Mouse (Mus musculus): ENCODE data around the gene Baz1b. TPM values are rescaled to one million over a fixed set of nuclear protein-coding genes. Genes with fewer than 3 reads are reported as not detected.
"Not testable (repeated sequence)": the region's sequence is repeated elsewhere in the genome, so short reads cannot be mapped to it uniquely, and the experiment has no call there.

Gene Baz1b
- total and polyA plus RNA-seq, 3 experiments = 44.5 to 81.5 (median 72.9) TPM

- not testable (repeated sequence) for H3K27ac ChIP-seq (ENCODE audit: control insufficient read depth, low read depth, low read length); H3K9ac ChIP-seq (ENCODE audit: control insufficient read depth, low read depth, low read length, poor library complexity, severe bottlenecking); H3K4me1 ChIP-seq (ENCODE audit: control insufficient read depth in 1 of 2, insufficient read depth in 2 of 2, low read length in 2 of 2); H3K79me2 ChIP-seq (ENCODE audit: control insufficient read depth, insufficient read depth, low read length, poor library complexity); H3K27me3 ChIP-seq (ENCODE audit: control insufficient read depth in 1 of 2, insufficient read depth in 2 of 2, low read length in 2 of 2); H3K9me3 ChIP-seq (replicated peaks; ENCODE audit: insufficient read depth, low read length); DNase-seq (ENCODE audit: low read depth, low spot score); H3K4me3 ChIP-seq (ENCODE audit: control insufficient read depth in 1 of 2, insufficient read depth in 1 of 2, low read depth in 2 of 2, low read length in 2 of 2)
- peak in 1 of 3 experiments; percentile 8; a peak in 1 of 6 replicates for TF ChIP-seq CTCF (IDR thresholded peaks at IDR 0.05 in 2 of 3, conservative IDR thresholded peaks at IDR 0.05 in 1 of 3; ENCODE audit: control insufficient read depth in 1 of 3, insufficient read depth in 1 of 3, low read depth in 2 of 3, low read length in 3 of 3, poor library complexity in 1 of 3, severe bottlenecking in 1 of 3)
- H3K36me3 ChIP-seq (ENCODE audit: control insufficient read depth in 1 of 2, insufficient read depth in 2 of 2, low read length in 2 of 2) = peaks cover 0 to 49% of the 10 kb centered on the region in 2 experiments; a peak in 2 of 4 replicates
Measured at GRCm38 (mm10) chr5:135225879-135226278, 38.8 kb downstream of the Baz1b start.

DNA sequence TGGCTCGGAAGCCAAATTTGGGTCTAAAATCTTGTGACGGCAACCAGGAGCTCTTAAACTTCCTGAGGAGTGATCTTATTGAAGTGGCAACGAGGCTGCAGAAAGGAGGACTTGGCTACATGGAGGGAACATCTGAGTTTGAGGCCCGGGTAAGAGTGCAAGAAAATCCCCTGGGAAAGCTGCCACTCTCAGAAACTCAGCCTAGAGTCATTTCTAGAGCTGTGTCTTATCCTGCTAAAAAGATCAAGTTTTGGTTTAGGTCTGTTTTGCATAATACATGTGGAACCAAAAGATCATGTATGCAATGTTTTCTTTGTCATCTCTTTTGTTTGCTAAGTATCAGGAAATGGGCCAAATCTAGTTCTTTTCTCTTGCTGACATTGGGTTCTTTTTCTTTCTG, 43.1 kb downstream of the Baz1b start:
- Histone ChIP-seq H3K27me3 (ENCODE audit: control insufficient read depth in 1 of 2, insufficient read depth in 2 of 2, low read length in 2 of 2) (no peaks in the 10 kb centered on the region), H3K4me1 (ENCODE audit: control insufficient read depth in 1 of 2, insufficient read depth in 2 of 2, low read length in 2 of 2) (no peaks in the 10 kb centered on the region), H3K4me3 (ENCODE audit: control insufficient read depth in 1 of 2, insufficient read depth in 1 of 2, low read depth in 2 of 2, low read length in 2 of 2) (no peak overlapping the region), H3K9me3 (replicated peaks; ENCODE audit: insufficient read depth, low read length) (no peaks in the 10 kb centered on the region), H3K27ac (ENCODE audit: control insufficient read depth, low read depth, low read length) (no peak overlapping the region), H3K36me3 (ENCODE audit: control insufficient read depth in 1 of 2, insufficient read depth in 2 of 2, low read length in 2 of 2) (peaks cover 0 to 41% of the 10 kb centered on the region in 2 experiments; a peak in 2 of 4 replicates), H3K9ac (ENCODE audit: control insufficient read depth, low read depth, low read length, poor library complexity, severe bottlenecking) (no peak overlapping the region), H3K79me2 (ENCODE audit: control insufficient read depth, insufficient read depth, low read length, poor library complexity) (no peaks in the 10 kb centered on the region)
- DNase-seq (ENCODE audit: low read depth, low spot score) = no peak
- 0 out of 2 replicates have a peak, but pooled peaks have one; percentile 34 for TF ChIP-seq POLR2AphosphoS2 (IDR thresholded peaks at IDR 0.05; ENCODE audit: low read length)
- TF ChIP-seq MXI1 (IDR thresholded peaks at IDR 0.05; ENCODE audit: low read depth, low read length) = no peak
- TF ChIP-seq MAFK (IDR thresholded peaks at IDR 0.05; ENCODE audit: borderline replicate concordance, low read depth, low read length) = no peak
- no peak for TF ChIP-seq HCFC1 (IDR thresholded peaks at IDR 0.05; ENCODE audit: low read depth, low read length)
- TF ChIP-seq MEF2A (IDR thresholded peaks at IDR 0.05; ENCODE audit: extremely low read depth, insufficient replicate concordance, low read depth, low read length, poor library complexity, severe bottlenecking) = no peak
- no peak for TF ChIP-seq CTCF (IDR thresholded peaks at IDR 0.05 in 2 of 3, conservative IDR thresholded peaks at IDR 0.05 in 1 of 3; ENCODE audit: control insufficient read depth in 1 of 3, insufficient read depth in 1 of 3, low read depth in 2 of 3, low read length in 3 of 3, poor library complexity in 1 of 3, severe bottlenecking in 1 of 3)

GRCm38 (mm10) chr5:135233166-135233920, 46.3 kb downstream of the Baz1b start:
- Histone ChIP-seq H3K36me3 (ENCODE audit: control insufficient read depth in 1 of 2, insufficient read depth in 2 of 2, low read length in 2 of 2) (peaks cover 0 to 35% of the 10 kb centered on the region in 2 experiments; a peak in 2 of 4 replicates), H3K4me3 (ENCODE audit: control insufficient read depth in 1 of 2, insufficient read depth in 1 of 2, low read depth in 2 of 2, low read length in 2 of 2) (no peak overlapping the region), H3K79me2 (ENCODE audit: control insufficient read depth, insufficient read depth, low read length, poor library complexity) (no peaks in the 10 kb centered on the region), H3K4me1 (ENCODE audit: control insufficient read depth in 1 of 2, insufficient read depth in 2 of 2, low read length in 2 of 2) (no peaks in the 10 kb centered on the region), H3K9me3 (replicated peaks; ENCODE audit: insufficient read depth, low read length) (no peaks in the 10 kb centered on the region), H3K27ac (ENCODE audit: control insufficient read depth, low read depth, low read length) (no peak overlapping the region), H3K27me3 (ENCODE audit: control insufficient read depth in 1 of 2, insufficient read depth in 2 of 2, low read length in 2 of 2) (no peaks in the 10 kb centered on the region), H3K9ac (ENCODE audit: control insufficient read depth, low read depth, low read length, poor library complexity, severe bottlenecking) (no peak overlapping the region)
- TF ChIP-seq HCFC1 (IDR thresholded peaks at IDR 0.05; ENCODE audit: low read depth, low read length) = no peak
- TF ChIP-seq POLR2AphosphoS2 (IDR thresholded peaks at IDR 0.05; ENCODE audit: low read length) = 0 out of 2 replicates have a peak, but pooled peaks have one; percentile 9
- no peak for DNase-seq (ENCODE audit: low read depth, low spot score)
